Mouse (Mus musculus): ENCODE measurements around the gene Mrpl51. TPM values are rescaled to one million over a fixed set of nuclear protein-coding genes. Genes with fewer than 3 reads are reported as not detected.

Mrpl51 gene
- polyA plus RNA-seq (2015; fragmentation: Nextera tagmentation; extraction: Ambion mirVana) = 210 and 215 TPM in 2 replicates

- Histone ChIP-seq H3K36me3 (replicated peaks; ENCODE audit: insufficient read depth, low read length) (peaks cover 48% of the 10 kb centered on the region), H3K9me3 (ENCODE audit: low read length) (no peaks in the 10 kb centered on the region)
- peak; percentile 10; the same call in 1 of the 2 replicates for TF ChIP-seq EP300 (IDR thresholded peaks at IDR 0.05; ENCODE audit: low read depth)
- no peak; the same call in 1 of the 2 replicates for TF ChIP-seq CTCF (IDR thresholded peaks at IDR 0.05; ENCODE audit: low read depth)
Observed at GRCm38 (mm10) chr6:125191332-125192015, at the start of gene Mrpl51, which contains the start of gene Ncapd2. TSS of gene Mrpl51 (plus strand) at chr6:125191801. TSS of gene Ncapd2 (minus strand) at chr6:125191701.

GRCm38 (mm10) chr6:125142436-125142835 is 49.2 kb upstream of the Mrpl51 start:
- Histone ChIP-seq H3K9me3 (ENCODE audit: low read length) (no peaks in the 10 kb centered on the region), H3K27ac (ENCODE audit: low read depth) (no peak overlapping the region), H3K27me3 (ENCODE audit: insufficient read depth, low read length) (no peaks in the 10 kb centered on the region), H3K4me1 (ENCODE audit: insufficient read depth) (peaks cover 19% of the 10 kb centered on the region), H3K4me2 (ENCODE audit: low read depth, low read length) (no peak overlapping the region), H3K36me3 (replicated peaks; ENCODE audit: insufficient read depth, low read length) (peaks cover 52% of the 10 kb centered on the region), H3K9ac (replicated peaks) (no peak overlapping the region), H3K4me3 (ENCODE audit: low read depth, low read length) (no peak overlapping the region)
- WGBS (ENCODE audit: insufficient replicate concordance) = 91% methylated on average over 8 of the region's 8 CpGs
- DNase-seq = no peak
- TF ChIP-seq EP300 (IDR thresholded peaks at IDR 0.05; ENCODE audit: low read depth) (no peak), CTCF (IDR thresholded peaks at IDR 0.05; ENCODE audit: low read depth) (no peak)
- no peak for ATAC-seq

More at GRCm38 (mm10) chr6:125191332-125192015, at the start of gene Mrpl51, which contains the start of gene Ncapd2:
- Histone ChIP-seq H3K4me1 (ENCODE audit: insufficient read depth) (peaks cover 12% of the 10 kb centered on the region), H3K9ac (replicated peaks) (peak within 1 kb of the TSS; percentile 83), H3K27me3 (ENCODE audit: insufficient read depth, low read length) (no peaks in the 10 kb centered on the region), H3K4me2 (ENCODE audit: low read depth, low read length) (peak within 1 kb of the TSS; percentile 90), H3K4me3 (ENCODE audit: low read depth, low read length) (peak within 1 kb of the TSS; percentile 78), H3K27ac (ENCODE audit: low read depth) (peak within 1 kb of the TSS; percentile 100)
- ATAC-seq (peak; percentile 93), DNase-seq (peak; percentile 99)
- whole genome bisulfite sequencing (ENCODE audit: insufficient replicate concordance) = under 1% methylated on average over 52 of the region's 54 CpGs

- Histone ChIP-seq H3K4me3 (ENCODE audit: low read depth, low read length) (no peak overlapping the region), H3K27me3 (ENCODE audit: insufficient read depth, low read length) (no peaks in the 10 kb centered on the region), H3K27ac (ENCODE audit: low read depth) (no peak overlapping the region), H3K9me3 (ENCODE audit: low read length) (no peaks in the 10 kb centered on the region), H3K36me3 (replicated peaks; ENCODE audit: insufficient read depth, low read length) (peaks cover 47% of the 10 kb centered on the region), H3K9ac (replicated peaks) (no peak overlapping the region), H3K4me2 (ENCODE audit: low read depth, low read length) (no peak overlapping the region), H3K4me1 (ENCODE audit: insufficient read depth) (peaks cover 22% of the 10 kb centered on the region)
- 73% methylated on average over 3 of the region's 3 CpGs for WGBS (ENCODE audit: insufficient replicate concordance)
- TF ChIP-seq CTCF (IDR thresholded peaks at IDR 0.05; ENCODE audit: low read depth) (no peak), EP300 (IDR thresholded peaks at IDR 0.05; ENCODE audit: low read depth) (no peak)
- ATAC-seq (no peak), DNase-seq (no peak)
Observed at GRCm38 (mm10) chr6:125143128-125143527, 48.5 kb upstream of the Mrpl51 start.

- Histone ChIP-seq H3K9ac (replicated peaks) (no peak overlapping the region), H3K4me1 (ENCODE audit: insufficient read depth) (peaks cover 26% of the 10 kb centered on the region), H3K4me3 (ENCODE audit: low read depth, low read length) (no peak overlapping the region), H3K9me3 (ENCODE audit: low read length) (no peaks in the 10 kb centered on the region), H3K4me2 (ENCODE audit: low read depth, low read length) (no peak overlapping the region), H3K27ac (ENCODE audit: low read depth) (0 out of 2 replicates have a peak overlapping the region, but pooled peaks have one; percentile 16), H3K27me3 (ENCODE audit: insufficient read depth, low read length) (no peaks in the 10 kb centered on the region), H3K36me3 (replicated peaks; ENCODE audit: insufficient read depth, low read length) (peaks cover 42% of the 10 kb centered on the region)
- ATAC-seq = no peak
- no peak for TF ChIP-seq EP300 (IDR thresholded peaks at IDR 0.05; ENCODE audit: low read depth)
- no peak for TF ChIP-seq CTCF (IDR thresholded peaks at IDR 0.05; ENCODE audit: low read depth)
- no peak for DNase-seq
- WGBS (ENCODE audit: insufficient replicate concordance) = 81% methylated on average over 9 of the region's 9 CpGs
Observed at GRCm38 (mm10) chr6:125143904-125144303, 47.7 kb upstream of the Mrpl51 start.

- Histone ChIP-seq H3K27me3 (ENCODE audit: insufficient read depth, low read length) (no peaks in the 10 kb centered on the region), H3K4me1 (ENCODE audit: insufficient read depth) (peaks cover 31% of the 10 kb centered on the region), H3K27ac (ENCODE audit: low read depth) (peak within 1 kb of the TSS; percentile 84), H3K4me2 (ENCODE audit: low read depth, low read length) (peak within 1 kb of the TSS; percentile 98), H3K36me3 (replicated peaks; ENCODE audit: insufficient read depth, low read length) (peaks cover 31% of the 10 kb centered on the region), H3K9ac (replicated peaks) (peak within 1 kb of the TSS; percentile 92), H3K4me3 (ENCODE audit: low read depth, low read length) (peak within 1 kb of the TSS; percentile 92), H3K9me3 (ENCODE audit: low read length) (no peaks in the 10 kb centered on the region)
- 0% methylated on average over 16 of the region's 16 CpGs for WGBS (ENCODE audit: insufficient replicate concordance)
- DNase-seq (peak; percentile 90), ATAC-seq (peak; percentile 97)
- TF ChIP-seq CTCF (IDR thresholded peaks at IDR 0.05; ENCODE audit: low read depth) (peak; percentile 67), EP300 (IDR thresholded peaks at IDR 0.05; ENCODE audit: low read depth) (no peak)
Observed at GRCm38 (mm10) chr6:125145001-125145400, 46.6 kb upstream of the Mrpl51 start, which contains the start of gene Iffo1. TSS of gene Iffo1 (plus strand) at chr6:125145241.

GRCm38 (mm10) chr6:125145479-125145951 is 46.1 kb upstream of the Mrpl51 start:
- peak overlapping the region; percentile 92 for H3K9ac ChIP-seq (replicated peaks)
- H3K27ac ChIP-seq (ENCODE audit: low read depth) = peak overlapping the region; percentile 84
- H3K4me1 ChIP-seq (ENCODE audit: insufficient read depth) = peaks cover 31% of the 10 kb centered on the region
- H3K4me2 ChIP-seq (ENCODE audit: low read depth, low read length) = peak overlapping the region; percentile 98
- peaks cover 26% of the 10 kb centered on the region for H3K36me3 ChIP-seq (replicated peaks; ENCODE audit: insufficient read depth, low read length)
- peak overlapping the region; percentile 92 for H3K4me3 ChIP-seq (ENCODE audit: low read depth, low read length)
- DNase-seq = no peak
- TF ChIP-seq EP300 (IDR thresholded peaks at IDR 0.05; ENCODE audit: low read depth) = no peak
- no peak for TF ChIP-seq CTCF (IDR thresholded peaks at IDR 0.05; ENCODE audit: low read depth)
- no peaks in the 10 kb centered on the region for H3K9me3 ChIP-seq (ENCODE audit: low read length)
- peak; percentile 72 for ATAC-seq
- 3% methylated on average over 35 of the region's 35 CpGs for WGBS (ENCODE audit: insufficient replicate concordance)
- no peaks in the 10 kb centered on the region for H3K27me3 ChIP-seq (ENCODE audit: insufficient read depth, low read length)
